Mouse (Mus musculus) MN1 (cell line): ENCODE measurements around the gene Plekhm3.

Source experiments
- DNase-seq: peaks from one replicate; pipeline ENCODE4 v3.0.0-alpha.2; 2016; ENCODE audit warnings: low spot score

The Plekhm3 gene

DNA sequence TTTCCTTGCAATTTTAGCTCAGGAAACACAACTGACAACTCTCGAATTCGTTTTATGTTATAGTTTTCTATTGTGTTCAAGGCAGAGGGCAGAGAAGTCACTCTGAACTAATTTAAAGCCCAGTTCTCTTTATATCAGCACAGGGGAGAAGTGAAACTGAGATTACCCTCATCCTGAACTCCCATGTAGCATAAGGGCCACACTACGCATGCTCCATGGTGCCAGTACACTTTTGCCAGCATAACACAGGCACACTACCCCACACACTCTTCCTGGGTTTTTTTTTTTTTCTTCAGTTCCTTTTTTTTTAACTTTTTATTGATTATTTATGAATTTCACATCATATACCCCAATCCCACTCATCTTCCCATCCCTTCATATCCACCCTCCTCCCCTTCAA is 28.1 kb downstream of the Plekhm3 start:
- DNase-seq: no peak

DNA sequence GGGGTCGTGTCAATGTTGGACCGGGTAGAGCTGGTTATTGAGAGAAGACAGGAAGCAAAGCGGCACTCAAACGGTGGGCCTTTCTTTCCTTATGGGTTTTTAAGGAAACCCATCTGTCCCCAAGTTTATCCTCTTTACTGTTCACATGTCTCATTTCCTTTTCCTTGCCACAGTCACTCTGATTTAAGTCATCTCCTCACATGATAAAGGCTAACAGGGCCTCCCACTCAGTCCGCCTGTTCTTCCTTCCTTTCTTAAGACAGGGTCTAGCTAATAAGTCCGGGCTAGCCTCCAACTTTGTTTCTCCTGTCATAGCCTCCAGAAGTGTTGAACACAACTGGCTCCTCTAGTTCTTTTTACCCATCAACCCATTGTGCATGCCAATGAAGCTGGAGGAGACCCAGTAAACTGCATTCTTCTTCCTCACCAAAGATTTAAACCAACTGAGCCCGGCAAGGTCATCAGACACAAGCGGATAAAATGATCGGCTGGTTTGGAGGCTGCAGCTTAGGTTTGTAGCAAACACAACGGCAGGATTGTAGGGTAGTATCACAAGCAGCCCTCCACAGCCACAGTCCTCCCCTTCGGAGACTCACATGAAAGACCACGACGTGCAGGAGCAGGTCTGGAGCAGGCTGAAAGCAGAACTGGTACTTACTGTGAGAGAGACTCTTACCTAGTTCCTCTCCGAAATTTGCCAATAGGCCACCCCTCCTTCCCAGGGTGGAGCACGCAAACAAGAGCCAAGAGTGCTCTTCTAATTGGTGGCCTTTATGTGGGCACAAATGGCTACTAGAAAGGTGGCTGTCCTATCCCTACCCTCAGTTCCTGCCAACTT is 29.0 kb downstream of the Plekhm3 start:
- no peak for DNase-seq

DNA sequence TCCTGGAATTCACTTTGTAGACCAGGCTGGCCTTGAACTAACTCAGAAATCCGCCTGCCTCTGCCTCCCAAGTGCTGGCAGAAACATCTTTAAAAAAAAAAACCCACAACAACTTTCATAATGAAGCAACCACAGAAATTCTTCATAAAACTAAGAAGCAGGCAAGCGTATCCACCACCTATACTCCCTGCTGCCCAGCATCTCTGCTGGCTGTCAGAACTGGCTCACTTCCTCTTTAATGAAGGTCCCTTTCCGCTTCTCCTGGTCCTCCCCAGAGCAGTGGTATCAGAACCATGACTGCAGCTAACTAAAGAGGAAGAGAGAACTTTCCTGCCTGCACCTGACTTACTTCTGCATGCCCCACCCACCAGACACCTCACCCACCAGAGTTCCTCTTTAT is 31.0 kb downstream of the Plekhm3 start:
- DNase-seq: no peak

DNA sequence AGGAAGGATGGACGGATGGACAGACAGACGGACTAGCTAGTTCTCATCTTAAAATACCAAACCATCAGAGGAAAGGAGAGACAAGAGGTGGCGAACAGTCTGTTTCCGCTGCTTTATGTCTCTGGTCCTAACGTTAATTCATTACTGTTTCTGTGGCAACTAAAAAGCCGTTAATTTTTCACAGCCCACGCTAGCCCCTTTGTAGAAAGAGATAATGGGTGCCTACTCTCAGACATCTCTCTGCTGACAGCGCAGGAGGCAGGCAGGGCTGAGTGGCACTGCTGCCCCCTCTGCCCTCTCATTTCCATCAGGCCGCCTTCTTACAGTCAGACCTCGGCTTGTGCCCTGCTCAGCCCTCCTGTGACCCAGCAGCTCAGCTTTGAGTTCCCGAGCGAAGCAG is 32.3 kb downstream of the Plekhm3 start:
- no peak for DNase-seq

DNA sequence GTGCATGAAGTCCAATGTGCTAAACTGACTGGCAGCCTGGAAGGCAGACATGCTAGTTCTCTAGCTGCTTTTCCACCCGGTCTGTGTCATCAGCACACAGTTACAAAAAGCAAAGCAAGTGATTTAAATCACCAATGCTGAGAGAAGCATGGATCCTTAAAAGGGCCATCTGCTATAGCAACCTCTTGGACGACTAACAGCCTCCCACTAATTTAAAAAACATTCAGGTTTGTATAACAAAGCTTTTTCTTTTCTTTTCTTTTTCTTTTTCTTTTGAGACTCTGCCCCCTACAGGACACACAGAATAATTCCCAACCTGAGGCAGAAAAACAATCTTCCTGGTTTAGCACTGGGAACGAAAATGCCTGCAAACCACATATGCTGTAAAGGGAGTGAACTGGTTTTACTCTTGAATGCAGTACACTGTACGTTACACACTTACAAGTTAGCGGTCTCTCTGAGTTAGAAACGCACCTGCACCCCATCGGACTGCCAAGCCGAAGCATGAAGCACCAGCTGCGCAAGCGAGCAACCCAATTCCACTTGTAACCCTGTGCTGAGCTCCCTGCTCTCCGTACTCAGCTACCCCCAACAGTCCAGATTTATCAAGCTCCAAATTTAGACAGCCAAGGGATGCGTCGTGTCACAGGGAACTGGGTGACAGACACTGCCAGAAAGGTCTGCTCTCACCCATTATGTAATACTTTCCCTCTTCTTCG is 37.7 kb downstream of the Plekhm3 start:
- DNase-seq: peak; percentile 60

DNA sequence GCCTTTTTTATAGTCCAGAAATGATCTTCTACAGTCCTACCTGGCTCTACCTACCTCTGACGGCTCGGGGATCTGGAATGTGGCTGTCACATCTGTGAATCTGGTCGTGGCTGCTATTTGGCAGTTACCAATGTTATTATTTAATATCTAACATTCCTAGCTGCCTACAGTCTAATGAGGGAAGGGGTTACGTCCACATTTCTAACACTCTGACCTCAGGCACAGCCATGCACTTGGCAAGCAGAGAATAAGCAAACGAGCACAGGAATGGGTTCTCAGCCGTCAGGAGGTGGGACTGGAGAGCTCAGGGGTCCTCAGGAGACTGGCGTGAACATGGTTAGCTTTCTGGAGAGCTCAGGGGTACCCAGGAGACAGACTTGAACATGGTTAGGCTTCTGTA is 38.7 kb downstream of the Plekhm3 start:
- DNase-seq: no peak

DNA sequence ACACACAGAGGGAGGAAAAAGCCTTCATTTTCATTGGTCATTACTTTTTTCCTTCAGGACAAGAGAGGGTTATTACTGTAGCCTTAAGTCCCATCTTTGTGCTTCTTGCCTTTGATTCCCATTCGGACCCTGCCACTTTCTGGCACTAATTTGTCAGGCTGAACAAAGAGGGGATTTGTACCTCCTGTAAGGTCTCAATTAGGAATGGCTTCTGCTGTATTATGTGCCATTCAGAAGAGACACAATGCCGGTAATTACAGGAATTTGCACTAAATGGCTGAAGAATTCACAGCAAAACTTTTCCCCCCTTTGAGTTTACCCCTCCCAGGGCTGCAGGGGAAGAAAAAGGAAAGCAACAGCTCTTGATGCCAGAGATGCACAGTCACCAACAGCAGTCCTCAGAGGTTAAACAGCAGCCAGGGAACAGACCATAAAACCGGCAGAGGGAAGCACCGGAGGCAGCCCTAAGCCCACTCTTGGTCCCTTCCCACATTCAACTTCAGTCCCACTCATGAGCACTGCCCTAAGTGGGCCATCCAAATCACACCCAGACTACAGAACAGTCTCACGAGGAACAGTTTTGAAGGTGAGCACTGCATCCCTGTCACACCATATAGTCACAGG is 39.6 kb downstream of the Plekhm3 start:
- DNase-seq: no peak

DNA sequence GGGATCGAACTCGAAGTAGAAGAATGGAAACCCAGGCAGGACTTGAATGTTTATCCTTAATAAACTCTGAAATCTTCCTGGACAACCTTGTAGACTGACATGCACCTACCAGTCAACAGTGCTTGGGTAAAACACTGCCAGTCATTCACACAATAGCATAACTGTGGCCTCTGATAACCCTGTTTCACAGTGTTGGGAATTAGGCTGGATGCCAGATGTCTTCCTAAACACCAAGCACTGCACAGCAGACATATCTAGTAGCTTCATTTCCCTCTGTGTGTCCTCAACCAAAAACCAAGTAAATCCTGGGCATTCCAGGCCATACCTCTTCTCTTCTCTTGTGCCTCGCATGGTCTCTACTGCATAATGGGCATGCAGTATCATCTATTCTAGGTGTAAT is 42.3 kb downstream of the Plekhm3 start:
- DNase-seq: peak; percentile 10

DNA sequence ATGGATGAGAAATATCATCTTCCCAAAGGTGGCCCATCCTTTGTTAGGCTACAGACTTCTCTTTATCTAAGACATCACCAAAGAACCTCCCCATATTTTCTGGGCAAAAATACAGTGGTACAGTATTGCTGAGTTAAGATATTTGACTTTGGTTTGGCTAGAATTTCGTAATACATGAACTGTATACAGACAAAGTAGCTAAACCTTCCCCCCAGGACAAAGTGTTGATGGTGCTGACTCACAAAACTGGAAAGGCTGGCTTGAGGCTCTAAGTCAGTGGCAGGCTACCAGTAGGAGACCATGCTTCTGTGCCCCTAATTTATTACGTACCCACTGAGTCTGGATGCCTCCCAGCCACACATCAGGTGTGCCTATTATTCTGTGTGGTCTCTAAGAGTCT is 48.9 kb downstream of the Plekhm3 start:
- no peak for DNase-seq

DNA sequence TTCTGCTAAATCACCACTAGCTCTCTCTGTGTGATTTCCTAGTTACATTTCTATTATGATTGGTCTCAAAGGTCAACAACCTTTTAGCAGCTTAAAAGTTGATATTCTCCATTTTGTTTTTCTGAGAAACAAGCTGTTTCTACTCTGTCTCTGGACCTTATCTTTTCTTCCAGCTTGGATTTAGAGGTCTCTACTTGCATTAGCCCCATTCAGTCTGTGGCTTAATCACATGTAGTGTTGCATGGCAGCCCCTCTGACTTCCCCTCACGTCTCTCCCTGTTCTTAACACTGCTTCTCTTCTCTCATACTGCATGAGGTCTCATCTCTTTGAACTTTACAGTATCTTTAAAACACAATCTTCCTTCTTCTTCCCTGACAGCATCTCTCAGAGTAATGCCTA is 50.4 kb downstream of the Plekhm3 start:
- no peak for DNase-seq

DNA sequence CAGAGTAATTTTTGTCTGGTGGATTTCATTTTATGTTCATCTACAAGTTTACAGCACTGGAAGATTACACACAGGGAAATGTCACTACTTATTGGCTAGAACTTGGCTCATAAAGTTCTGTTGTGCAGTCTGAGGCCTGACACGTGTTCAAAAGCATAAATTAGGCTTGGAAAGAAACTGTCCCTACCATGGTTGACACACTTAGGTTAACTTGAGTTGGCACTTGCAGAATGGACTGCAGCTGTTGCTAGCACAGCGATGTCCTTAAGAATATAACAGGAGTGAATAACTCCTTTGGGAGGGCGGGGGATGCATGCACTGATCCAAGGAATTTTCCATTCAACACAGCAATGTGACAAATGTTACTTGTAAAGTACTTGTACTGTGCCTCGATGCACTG is 53.2 kb downstream of the Plekhm3 start:
- DNase-seq: no peak

DNA sequence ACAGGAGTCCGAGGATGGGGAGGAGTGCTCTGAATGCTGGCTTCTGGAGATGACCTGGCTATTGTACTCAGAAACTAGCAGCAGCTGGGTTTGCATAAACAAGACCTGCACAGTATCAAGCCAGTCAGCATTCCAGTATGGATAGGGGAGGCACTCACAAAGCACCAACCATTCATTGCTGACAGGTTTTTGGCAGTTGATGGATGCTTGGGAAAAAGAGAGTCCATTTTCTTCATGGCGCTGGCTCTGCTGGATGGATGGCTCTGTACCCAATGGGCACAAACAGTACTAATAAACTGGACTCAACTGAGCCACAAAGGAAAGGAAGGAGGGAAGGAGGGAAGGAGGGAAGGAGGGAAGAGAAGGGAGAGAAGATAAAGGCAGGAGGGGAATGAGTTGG is 53.8 kb downstream of the Plekhm3 start:
- DNase-seq: no peak

DNA sequence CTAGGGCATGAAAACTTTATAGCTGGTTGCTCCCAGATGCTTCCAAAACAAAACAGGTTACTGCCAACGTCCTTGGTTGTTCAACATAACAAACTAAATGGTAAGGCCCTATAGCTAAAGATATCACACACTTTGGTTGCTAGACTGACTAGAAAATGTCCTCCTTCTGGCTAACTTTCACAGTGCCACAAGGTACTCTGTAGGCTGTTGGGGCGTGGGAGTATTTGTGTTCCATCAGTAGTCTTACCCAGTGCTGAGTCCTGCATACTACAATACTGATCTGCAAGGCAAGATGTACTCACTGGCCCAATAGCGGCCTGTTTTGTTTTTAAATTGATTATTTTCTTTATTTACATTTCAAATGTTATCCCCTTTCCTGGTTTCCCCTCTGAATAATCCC is 56.9 kb downstream of the Plekhm3 start:
- no peak for DNase-seq

DNA sequence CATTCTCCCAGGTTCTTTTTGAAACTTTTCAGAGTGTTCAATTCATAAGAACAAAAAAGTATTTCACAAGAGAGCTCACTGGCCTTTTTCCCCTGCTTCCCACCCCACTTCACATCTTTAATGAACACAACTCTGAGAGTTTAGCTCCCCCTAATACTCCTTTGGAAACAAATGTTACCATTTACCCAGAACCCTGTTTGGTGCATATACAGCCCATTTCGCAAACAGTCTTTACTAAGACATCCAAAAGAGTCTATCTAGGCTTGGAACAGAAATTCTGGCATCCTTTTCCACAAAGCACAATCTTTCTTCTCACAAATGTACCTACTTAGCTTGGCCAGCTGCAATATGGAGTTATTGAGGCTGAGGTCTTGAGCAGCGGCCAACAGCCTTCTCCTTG is 59.1 kb downstream of the Plekhm3 start:
- no peak for DNase-seq

DNA sequence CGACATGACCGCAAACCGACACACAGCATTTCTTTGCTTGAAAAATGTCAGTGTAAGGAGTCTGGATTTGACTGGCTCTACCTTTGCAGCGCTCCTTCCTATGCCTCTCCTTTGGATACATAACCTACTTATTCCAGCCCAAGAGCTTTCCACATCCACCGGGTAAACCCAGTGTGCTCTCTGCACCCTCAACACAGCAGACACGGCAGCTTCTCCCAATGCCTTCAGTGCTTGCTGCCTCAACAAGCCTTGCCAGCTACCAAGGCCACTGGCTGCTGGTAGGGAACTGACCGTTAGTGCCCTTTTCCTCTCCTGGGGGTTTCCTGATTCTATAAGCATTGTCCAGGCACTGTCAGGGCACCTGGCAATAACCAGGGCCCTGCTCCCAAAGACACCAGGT is 62.8 kb downstream of the Plekhm3 start:
- peak; percentile 21 for DNase-seq

DNA sequence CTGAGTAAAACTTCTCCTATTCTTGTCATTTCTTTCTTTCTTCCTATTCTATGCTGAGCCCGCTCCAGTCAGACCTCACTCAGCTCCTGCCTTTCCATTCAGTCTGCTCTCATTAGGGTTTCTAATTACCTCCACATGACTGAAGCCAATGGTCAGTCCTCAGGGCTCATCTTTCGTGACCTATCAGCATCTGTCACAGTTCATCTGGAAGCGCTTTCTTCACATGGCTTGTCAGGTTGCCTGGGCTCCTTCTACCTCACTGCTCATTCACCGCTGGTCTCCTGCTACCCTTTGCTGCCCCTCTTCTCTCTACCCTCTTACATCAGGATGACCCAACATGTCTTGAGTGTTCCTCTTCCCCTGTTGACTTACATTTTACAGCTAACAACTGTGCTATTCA is 65.3 kb downstream of the Plekhm3 start:
- DNase-seq: no peak

DNA sequence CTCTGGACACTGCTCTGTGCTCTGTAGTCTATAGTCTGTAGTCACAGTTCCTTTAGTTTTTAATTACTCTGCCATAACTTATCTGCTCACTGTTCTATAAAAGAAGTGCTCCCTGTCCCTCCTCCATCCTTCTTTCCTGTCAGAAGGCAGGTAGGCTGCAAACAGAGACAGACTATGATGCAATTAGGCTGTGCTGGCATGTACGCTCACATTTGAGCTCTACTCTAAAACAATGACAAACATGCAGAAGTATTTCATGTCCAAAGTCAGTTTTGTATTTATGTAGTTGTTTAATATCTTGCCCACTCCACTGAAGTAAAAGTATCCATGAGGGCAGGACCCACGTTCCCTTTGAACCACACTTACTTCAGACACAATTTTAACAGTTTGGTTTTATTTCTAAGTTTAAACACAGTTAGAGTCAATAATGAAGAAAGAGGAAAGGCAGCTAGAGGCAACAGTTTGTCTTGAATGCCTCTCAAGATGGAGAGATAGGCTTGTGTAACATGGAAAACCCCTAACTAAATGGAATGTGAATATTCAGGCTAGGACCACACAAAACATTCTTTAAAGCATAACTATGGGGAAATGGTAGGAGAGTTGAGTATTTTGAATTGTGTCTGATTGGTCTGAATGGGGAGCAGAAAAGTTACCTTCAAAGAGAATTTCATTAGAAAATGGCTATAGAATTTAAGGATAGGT is 69.0 kb downstream of the Plekhm3 start:
- DNase-seq: no peak

DNA sequence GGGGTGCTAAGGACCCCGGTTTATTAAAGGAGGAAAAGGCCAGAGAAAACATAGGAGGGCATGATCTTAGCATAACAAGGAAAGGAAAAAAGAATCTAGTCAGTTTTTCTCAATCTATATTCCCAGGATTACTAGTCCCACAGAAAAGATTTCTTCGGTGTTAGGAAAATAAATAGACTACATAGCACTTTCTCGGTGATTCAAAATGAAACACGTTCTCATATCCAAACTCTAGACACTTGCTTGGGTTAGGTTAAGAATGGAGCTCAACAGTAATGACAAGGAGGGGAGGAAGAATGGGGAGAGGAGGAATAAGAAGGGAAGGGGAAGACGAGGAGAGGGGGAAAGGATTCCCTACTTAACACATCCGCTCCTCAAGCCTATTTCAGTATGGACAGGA is 69.9 kb downstream of the Plekhm3 start:
- no peak for DNase-seq

DNA sequence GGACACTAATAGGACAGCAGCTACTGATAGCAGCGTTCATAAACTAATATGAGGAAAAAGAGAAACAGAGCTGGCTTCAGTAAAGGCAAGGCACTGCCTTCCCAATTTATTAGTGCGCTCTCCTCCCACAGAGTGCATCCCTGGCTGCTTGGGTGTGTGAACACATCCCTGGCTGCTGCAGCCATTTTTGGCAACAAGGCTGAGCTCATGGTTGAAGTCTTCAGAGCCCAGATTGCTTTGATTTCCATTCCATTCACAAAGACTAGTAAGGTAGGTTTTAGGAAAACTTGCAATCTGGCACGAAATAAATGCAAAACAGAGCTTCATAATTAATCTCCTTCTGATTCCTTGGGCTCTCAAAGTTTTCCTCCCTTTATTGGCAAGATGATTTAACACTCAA is 71.3 kb downstream of the Plekhm3 start:
- no peak for DNase-seq

DNA sequence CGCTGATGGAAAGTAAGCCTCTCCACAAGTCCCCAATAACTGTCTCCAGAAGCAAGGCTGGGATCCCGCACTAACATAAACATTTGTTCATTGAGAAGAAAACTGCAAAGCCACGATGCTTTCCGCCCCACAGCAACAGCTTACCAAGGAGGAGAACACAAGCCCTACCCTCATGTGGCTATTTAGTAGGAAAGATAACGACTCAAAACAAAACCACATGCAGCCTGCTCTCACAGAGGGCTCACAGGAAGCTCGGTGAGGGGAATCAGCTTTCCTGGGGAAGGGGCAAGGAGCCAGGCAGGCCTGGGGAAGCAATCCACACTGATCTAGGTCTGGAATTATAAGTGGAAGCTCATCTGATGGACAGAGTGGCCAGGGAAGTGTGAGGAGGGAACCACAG is 72.6 kb downstream of the Plekhm3 start:
- no peak for DNase-seq

DNA sequence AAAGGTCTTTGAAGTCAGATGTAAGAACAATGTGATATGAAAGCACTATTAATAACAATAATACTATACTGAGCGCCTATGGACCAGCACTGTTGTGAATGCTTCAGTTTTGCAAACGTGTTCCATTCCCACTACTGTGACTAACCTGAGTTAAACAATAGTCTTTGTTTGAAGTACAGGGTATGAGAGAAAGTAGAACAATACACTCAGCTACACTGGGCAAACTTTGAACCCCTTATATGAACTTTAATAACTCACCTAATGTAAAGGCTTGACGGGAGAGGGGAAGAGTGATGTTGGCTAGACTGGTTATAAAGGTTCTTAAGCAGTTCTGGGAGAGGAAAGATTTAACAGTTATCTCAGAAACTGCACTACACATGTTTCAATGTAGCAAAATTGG is 76.0 kb downstream of the Plekhm3 start:
- DNase-seq: no peak

DNA sequence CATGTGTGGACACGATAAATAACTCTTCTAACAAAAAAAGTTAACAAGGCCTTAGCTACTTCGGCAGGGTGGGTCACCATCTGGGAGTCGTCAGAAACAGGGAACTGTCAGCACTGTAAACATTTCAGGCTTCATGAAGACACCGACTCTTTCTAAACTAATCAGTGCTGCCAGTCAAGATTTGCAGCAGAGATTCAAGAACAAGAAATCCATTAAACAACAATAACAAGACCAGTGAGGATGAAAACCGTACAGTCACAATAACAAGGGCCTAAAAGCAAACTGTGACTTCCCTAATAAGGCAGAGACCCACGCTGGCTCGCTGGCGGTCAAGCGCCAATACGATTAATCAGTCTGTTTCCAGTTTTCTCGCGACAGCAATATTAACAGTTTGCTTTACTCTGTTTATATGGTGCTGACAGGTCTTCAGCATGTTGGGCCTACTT is 77.8 kb downstream of the Plekhm3 start:
- DNase-seq: no peak

DNA sequence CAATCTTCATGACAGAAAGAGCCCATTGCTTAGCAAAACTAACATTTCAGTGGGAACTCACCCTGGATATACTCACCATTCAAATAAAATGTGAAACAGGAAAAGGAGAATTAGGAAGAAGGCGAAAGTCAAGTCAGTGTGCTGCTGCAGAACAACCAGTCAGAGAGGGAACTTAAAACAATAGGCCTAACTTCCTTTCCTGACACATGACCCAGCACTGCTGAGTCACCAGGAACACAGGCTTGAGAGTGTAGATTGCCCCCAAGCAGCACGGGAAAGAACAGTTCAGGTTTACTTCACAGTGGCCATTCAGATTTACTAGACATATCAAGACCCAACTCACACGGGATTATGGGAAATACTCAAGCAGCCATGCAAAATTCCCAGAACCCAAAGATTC is 80.3 kb downstream of the Plekhm3 start:
- DNase-seq: no peak
